Mouse (Mus musculus) lung, postnatal 0 days (tissue): ENCODE data around the gene Cadm2.

Experiments used
- CTCF ChIP-seq: IDR thresholded peaks from 2 replicates; pipeline ENCODE4 v1.5.1; 2016; ENCODE audit warnings: antibody characterized with exemption, mild to moderate bottlenecking
- EP300 ChIP-seq: IDR thresholded peaks from 2 replicates; pipeline ENCODE4 v1.6.1; 2016; ENCODE audit warnings: antibody characterized with exemption, mild to moderate bottlenecking, control low read depth

DNA sequence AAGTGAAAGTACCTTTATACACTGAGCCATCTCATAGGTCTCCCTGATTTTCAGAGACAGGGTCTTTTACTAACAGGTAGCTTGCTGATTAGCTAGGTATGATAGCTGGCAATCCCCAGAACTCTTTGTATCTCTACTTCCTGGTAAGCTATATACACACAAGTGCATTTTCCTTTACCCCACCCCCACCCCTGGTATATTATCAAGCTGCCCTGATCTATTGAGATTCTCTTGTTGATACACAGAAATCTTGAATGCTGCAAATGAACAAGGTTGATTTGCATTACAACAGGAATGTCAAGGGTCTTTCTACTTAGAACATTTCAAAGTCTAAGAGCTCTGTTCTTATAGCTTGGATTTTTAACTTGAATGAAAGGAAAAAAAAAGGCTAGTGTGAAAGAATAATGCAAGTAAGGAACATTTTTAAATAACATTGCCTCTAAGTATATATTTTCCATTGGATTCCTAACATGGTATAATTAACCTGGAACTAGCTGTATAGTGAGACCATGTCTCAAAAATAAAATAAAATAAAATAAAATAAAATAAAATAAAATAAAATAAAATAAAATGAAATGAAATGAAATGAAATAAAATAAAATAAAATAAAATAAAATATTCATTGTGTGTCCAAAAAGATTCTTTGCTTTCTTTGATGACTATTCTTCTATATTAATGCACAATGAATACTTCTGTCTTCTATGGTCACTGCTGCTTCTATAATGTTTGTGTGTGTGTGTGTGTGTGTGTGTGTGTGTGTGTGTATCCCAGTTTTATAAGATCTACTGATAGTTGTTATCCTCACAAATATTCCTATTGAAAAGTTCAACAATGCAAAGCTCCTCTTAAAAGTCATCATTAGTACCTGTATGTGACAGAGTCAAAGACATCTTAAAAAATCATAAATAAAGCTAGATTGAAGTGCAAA lies 858.9 kb downstream of the Cadm2 start:
- no peak for TF ChIP-seq CTCF
- no peak for TF ChIP-seq EP300
